Mouse (Mus musculus): ENCODE measurements around the gene Gm17349.

- TF ChIP-seq POLR2A (IDR thresholded peaks at IDR 0.05; ENCODE audit: insufficient read depth, low read depth, low read length) (no peak), CTCF (IDR thresholded peaks at IDR 0.05; ENCODE audit: insufficient read depth, low read depth, low read length) (no peak)
These were observed 44.0 kb downstream of the Gm17349 start for GRCm38 (mm10) chr15:99661121-99661830.
